Mouse (Mus musculus) embryonic facial prominence, embryonic 14.5 days (tissue): ENCODE results near the gene Reln. TPM values are rescaled to one million over a fixed set of nuclear protein-coding genes. Genes with fewer than 3 reads are reported as not detected.

ENCODE experiments used
- ATAC-seq: fragments of 200-750 bp; cut with Nextera tagmentation; 2 replicates; pipeline ENCODE4 v1.8.0; 2017; ENCODE audit warnings: low read depth, moderate number of reproducible peaks, moderate TSS enrichment
- DNase-seq: peaks from one replicate; pipeline ENCODE4 v3.0.0-alpha.2; 2015; ENCODE audit warnings: low spot score
- H3K27ac ChIP-seq: fragments of 300-500 bp; sonication (generic); replicated peaks from 2 replicates; pipeline ENCODE4 v1.5.1; 2014; ENCODE audit warnings: low read depth, mild to moderate bottlenecking, low read length, moderate library complexity
- H3K27me3 ChIP-seq: fragments of 300-500 bp; sonication (generic); replicated peaks from 2 replicates; pipeline ENCODE4 v1.6.1; 2014; ENCODE audit warnings: low read length; ENCODE audit not compliant: control insufficient read depth, insufficient read depth
- H3K36me3 ChIP-seq: fragments of 300-500 bp; sonication (generic); 2 replicates; pipeline ENCODE4 v1.6.1; 2014; ENCODE audit warnings: low read length, mixed read lengths; ENCODE audit not compliant: control insufficient read depth, insufficient read depth
- H3K4me1 ChIP-seq: fragments of 300-500 bp; sonication (generic); 2 replicates; pipeline ENCODE4 v1.6.1; 2014; ENCODE audit warnings: antibody characterized with exemption, low read length; ENCODE audit not compliant: control insufficient read depth, insufficient read depth
- H3K4me2 ChIP-seq: fragments of 300-500 bp; sonication (generic); 2 replicates; pipeline ENCODE4 v1.6.1; 2014; ENCODE audit warnings: low read depth, mild to moderate bottlenecking, low read length, moderate library complexity, mixed read lengths
- H3K4me3 ChIP-seq: fragments of 300-500 bp; sonication (generic); 2 replicates; pipeline ENCODE4 v1.5.1; 2014; ENCODE audit warnings: low read depth, mild to moderate bottlenecking, low read length
- H3K9ac ChIP-seq: fragments of 300-500 bp; sonication (generic); 2 replicates; pipeline ENCODE4 v1.6.1; 2014; ENCODE audit warnings: low read depth, mild to moderate bottlenecking, low read length, moderate library complexity, mixed read lengths
- H3K9me3 ChIP-seq: fragments of 300-500 bp; sonication (generic); 2 replicates; pipeline ENCODE4 v1.6.1; 2016; ENCODE audit warnings: low read length; ENCODE audit not compliant: control insufficient read depth
- WGBS: fragments of 180-500 bp; shearing (Covaris S2); extraction: QIAGEN DNeasy Blood & Tissue Kit; methylation state at CpG from one replicate; pipeline ENCODE4 v1.1.7; 2014; 5-methylcytosine and 5-hydroxymethylcytosine counted together
- polyA plus RNA-seq: library from polyadenylated mRNA; unstranded; fragments of >200 nt; fragmentation: Nextera tagmentation; extraction: Ambion mirVana; gene quantifications from 2 replicates; pipeline ENCODE4 v1.2.1, GENCODE M21; 2014

Reln gene
- polyA plus RNA-seq, 1 experiment from 2014 or later = 7.6 TPM

DNA sequence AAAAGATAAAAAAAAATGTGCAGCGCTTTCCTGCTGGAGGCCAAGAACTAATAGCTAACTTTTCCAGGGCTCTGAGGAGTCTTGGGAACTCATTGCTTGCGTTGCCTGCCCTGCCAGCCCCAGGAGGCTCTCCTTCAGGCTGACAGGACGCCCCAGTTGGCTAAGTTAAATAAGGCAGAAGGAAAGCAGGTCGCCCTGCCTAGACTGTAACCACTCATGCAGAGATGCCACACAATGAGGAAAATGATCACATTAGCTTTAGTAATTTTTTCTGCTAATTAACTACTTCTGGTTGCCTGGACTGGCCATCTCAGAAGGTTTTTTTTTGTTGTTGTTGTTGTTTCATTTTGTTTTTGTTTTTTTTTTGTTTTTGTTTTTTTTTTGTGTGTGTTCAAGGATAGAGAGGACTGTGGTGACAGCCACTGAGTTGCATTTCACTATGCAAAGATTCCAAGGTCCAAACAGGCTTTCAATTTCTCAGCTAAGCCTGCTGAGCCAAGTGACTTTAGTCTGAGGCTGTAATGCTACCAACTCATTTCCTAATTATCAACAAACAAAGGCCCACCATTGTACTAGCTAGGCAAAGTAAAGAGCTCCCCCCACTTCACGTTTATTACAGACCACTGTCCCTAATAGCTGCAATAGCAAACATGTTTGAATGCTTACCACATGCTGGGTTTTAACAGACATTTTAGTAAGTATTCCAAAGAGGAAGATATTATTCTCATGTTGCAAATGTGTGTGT lies 371.1 kb downstream of the Reln start:
- no peaks in the 10 kb centered on the region for H3K36me3 ChIP-seq
- no peak overlapping the region for H3K9ac ChIP-seq
- H3K27ac ChIP-seq = no peak overlapping the region
- no peak overlapping the region for H3K4me3 ChIP-seq
- WGBS = 27% methylated on average over 5 of the region's 5 CpGs
- peak; percentile 21 for DNase-seq
- H3K9me3 ChIP-seq = no peaks in the 10 kb centered on the region
- no peak overlapping the region for H3K4me2 ChIP-seq
- H3K4me1 ChIP-seq = no peaks in the 10 kb centered on the region
- no peaks in the 10 kb centered on the region for H3K27me3 ChIP-seq
- no peak for ATAC-seq

DNA sequence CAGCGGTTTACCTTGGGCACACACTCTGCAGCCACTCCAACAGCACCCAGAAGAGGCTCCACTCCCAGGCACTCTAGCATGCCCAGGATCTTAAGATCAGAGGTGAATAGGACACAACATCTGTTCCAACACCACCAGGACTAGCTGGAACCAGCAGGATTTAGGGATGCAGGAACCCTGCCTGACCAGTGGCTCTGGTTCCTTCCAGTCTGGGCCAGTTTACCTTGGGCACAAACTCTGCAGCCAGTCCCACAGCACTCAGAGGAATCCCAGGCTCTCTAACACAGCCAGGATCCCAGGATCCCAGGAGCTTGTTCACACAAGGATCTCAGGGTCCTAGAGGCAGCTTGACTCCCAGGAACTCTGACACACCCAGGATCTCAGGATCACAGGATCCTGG lies 382.7 kb downstream of the Reln start:
- ATAC-seq (no peak), DNase-seq (no peak)
- Histone ChIP-seq H3K4me1 (no peaks in the 10 kb centered on the region), H3K27me3 (no peaks in the 10 kb centered on the region), H3K4me3 (no peak overlapping the region), H3K4me2 (no peak overlapping the region), H3K36me3 (no peaks in the 10 kb centered on the region), H3K9ac (no peak overlapping the region), H3K9me3 (no peaks in the 10 kb centered on the region), H3K27ac (no peak overlapping the region)
- WGBS = 92% methylated on average over 1 of the region's 1 CpGs

DNA sequence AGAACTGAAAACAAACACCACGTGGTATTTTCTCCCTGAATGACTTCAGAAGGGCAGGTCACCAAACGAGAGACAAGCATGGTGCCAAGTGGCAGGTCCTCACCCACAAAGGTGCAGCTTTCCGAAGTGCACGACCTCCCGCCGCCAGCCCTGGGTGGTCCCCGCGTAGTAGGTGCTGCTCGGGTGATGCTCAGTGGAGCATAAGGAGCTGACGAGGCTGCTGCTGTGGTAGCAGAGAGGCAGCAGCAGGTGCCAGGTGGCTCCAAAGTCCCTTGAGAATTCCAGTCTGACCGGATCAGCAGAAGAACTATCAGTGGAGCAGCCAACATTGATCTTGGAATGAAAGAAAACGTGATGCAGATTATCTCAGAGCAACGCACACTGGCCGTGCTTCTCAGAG lies 384.4 kb downstream of the Reln start:
- H3K4me2 ChIP-seq = no peak overlapping the region
- H3K27ac ChIP-seq = no peak overlapping the region
- H3K36me3 ChIP-seq = no peaks in the 10 kb centered on the region
- DNase-seq = peak; percentile 41
- H3K4me1 ChIP-seq = no peaks in the 10 kb centered on the region
- peak; percentile 50; the same call in 1 of the 2 replicates for ATAC-seq
- no peaks in the 10 kb centered on the region for H3K27me3 ChIP-seq
- H3K9ac ChIP-seq = no peak overlapping the region
- no peak overlapping the region for H3K4me3 ChIP-seq
- H3K9me3 ChIP-seq = no peaks in the 10 kb centered on the region
- WGBS = 63% methylated on average over 14 of the region's 14 CpGs

DNA sequence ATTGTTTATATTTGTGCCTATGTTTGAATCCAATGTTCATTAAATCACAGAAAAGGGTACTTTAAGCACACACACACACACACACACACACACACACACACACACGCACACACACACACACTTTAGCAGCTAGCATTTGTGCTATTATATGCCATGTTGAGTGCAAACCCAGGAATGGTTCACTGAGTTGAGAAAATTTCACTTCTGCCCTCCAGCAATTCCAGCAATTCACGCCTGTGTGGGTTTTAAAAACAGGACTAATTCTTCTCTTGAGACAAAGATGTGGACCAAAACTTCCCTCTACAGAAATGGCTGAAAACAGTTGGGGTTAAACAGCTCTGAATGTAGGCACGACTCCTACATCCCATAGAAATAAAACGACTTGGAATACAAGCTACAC lies 386.9 kb downstream of the Reln start:
- no peaks in the 10 kb centered on the region for H3K4me1 ChIP-seq
- H3K9me3 ChIP-seq = no peaks in the 10 kb centered on the region
- no peak overlapping the region for H3K9ac ChIP-seq
- H3K27ac ChIP-seq = no peak overlapping the region
- no peak for ATAC-seq
- WGBS = 65% methylated on average over 4 of the region's 4 CpGs
- no peak overlapping the region for H3K4me3 ChIP-seq
- H3K27me3 ChIP-seq = no peaks in the 10 kb centered on the region
- no peaks in the 10 kb centered on the region for H3K36me3 ChIP-seq
- no peak overlapping the region for H3K4me2 ChIP-seq
- DNase-seq = no peak

DNA sequence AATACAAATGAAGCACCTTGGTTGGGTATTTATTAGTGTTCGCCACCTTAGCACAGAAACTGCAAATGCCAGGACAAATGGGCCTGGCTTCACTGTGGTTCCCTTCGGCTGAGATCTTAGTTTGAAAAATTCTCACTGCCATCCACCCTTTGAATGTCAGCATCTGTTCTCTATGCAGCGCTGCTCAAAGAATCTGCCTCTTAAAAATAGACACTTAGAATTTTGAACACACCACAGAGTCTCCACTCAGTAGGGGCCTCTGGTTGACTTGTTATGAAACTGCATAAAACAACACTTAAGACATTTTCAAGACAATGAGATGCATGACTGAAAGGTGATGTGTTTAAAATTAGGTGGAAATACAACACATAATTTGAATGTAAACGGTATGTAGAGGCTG lies 387.4 kb downstream of the Reln start:
- no peak for ATAC-seq
- 81% methylated on average over 4 of the region's 4 CpGs for WGBS
- H3K36me3 ChIP-seq = no peaks in the 10 kb centered on the region

DNA sequence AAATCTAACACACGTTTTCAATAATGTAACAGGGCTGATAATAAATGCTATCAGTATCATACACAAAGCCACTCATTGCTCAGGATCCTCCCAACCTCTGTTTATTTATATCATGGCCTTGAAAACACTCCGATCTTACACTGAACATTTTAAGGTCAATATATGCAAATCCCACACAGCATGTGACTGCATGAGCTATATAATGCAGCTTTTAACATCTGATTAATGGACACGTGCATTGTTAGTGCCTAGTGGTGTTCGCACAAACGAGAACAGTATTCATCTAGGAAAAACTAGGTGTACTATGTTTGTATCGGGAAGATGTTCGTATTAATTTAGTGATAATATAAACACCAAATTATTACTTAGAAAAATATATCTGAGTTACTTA lies 395.0 kb downstream of the Reln start:
- Histone ChIP-seq H3K4me2 (no peak overlapping the region), H3K27ac (no peak overlapping the region), H3K4me3 (no peak overlapping the region), H3K27me3 (no peaks in the 10 kb centered on the region), H3K36me3 (no peaks in the 10 kb centered on the region), H3K4me1 (no peaks in the 10 kb centered on the region), H3K9me3 (no peaks in the 10 kb centered on the region), H3K9ac (no peak overlapping the region)
- ATAC-seq (no peak), DNase-seq (no peak)
- 87% methylated on average over 7 of the region's 7 CpGs for WGBS

More for the DNA sequence above, 387.4 kb downstream of the Reln start:
- no peaks in the 10 kb centered on the region for H3K9me3 ChIP-seq
- H3K9ac ChIP-seq = no peak overlapping the region
- H3K4me3 ChIP-seq = no peak overlapping the region
- H3K27ac ChIP-seq = no peak overlapping the region
- H3K27me3 ChIP-seq = no peaks in the 10 kb centered on the region
- no peak for DNase-seq
- no peaks in the 10 kb centered on the region for H3K4me1 ChIP-seq
- H3K4me2 ChIP-seq = no peak overlapping the region

DNA sequence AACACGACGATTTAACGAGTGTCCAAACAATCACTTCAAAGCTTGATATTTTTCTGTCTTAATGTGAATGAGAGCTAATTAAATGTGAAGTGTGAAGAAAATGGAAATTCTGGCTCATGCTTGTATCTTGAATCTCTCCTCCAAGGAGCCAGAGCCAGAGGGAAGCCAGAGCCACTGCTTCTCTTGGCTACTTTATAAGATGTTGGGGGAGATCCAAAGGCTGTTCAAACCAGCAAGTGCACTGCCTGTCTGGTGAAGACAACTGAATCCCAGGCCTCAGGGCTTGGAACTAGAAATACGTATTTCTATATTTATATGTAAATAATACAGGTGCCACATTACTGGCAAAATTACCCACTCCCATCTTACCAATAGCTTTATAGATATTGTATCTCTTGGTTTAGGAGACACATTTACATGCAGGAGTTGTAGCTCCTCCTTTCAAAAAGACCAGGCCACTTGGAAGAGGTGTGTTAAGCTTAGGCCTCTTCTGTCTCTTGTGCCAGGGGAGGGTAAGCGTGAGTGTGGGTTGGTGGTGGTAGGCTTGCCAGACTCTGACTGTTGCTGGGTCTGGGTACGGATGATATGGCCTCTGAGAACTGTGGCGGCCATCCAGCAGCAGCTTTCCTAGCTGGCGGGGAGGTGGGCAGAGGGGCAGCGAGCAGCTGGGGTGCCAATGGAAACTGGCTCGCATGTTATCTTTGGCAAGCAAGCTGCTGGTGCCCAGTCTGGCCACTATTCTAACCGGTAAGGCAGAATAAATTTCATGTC lies 395.6 kb downstream of the Reln start:
- WGBS = 88% methylated on average over 11 of the region's 11 CpGs
- no peak overlapping the region for H3K27ac ChIP-seq
- no peak overlapping the region for H3K4me3 ChIP-seq
- DNase-seq = no peak
- ATAC-seq = no peak
- H3K27me3 ChIP-seq = no peaks in the 10 kb centered on the region
- no peaks in the 10 kb centered on the region for H3K36me3 ChIP-seq
- H3K4me1 ChIP-seq = no peaks in the 10 kb centered on the region
- H3K9ac ChIP-seq = no peak overlapping the region
- no peaks in the 10 kb centered on the region for H3K9me3 ChIP-seq
- H3K4me2 ChIP-seq = no peak overlapping the region

DNA sequence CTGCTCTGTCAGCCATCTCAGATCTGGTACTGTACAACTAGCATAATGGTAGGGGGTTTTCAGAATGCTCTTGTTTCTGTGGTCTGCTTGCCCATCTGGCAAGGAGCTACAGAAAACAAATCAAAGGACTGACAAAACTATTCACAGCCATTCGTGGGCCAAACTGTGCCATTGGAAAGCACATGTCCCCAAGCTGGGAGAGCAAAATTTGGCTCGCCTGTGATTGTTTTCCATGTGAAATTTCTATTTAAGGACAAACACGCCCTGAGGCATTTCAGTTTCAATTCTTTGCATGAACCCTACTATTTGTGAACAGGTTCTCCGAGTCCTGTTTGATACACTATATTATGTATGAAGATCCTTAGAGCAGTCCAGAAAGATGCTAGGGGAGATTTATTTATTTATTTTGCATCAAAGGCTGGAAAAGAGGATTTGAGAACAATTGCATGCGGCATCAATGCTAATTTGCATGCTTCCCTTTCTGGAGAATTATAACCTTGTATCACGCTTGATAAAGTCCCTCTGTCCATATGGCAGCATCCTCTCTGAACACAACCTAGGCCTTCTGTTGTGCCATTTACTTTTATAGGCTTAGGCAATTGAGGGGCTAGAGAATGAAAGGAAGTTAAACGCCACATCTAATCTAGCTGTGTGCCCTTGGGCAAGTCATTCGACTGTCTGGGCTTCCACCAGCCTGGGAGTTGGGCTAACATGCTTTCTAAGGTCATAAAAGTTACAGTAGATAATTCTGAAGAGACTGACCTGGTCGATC lies 396.7 kb downstream of the Reln start:
- Histone ChIP-seq H3K27me3 (no peaks in the 10 kb centered on the region), H3K4me1 (no peaks in the 10 kb centered on the region), H3K4me3 (no peak overlapping the region), H3K4me2 (no peak overlapping the region), H3K27ac (no peak overlapping the region), H3K9me3 (no peaks in the 10 kb centered on the region), H3K9ac (no peak overlapping the region), H3K36me3 (no peaks in the 10 kb centered on the region)
- peak; percentile 17 for DNase-seq
- WGBS = 61% methylated on average over 9 of the region's 9 CpGs
- no peak for ATAC-seq
